Mouse (Mus musculus) embryonic facial prominence, embryonic 15.5 days (tissue): ENCODE results near the gene Olfr869. TPM values are rescaled to one million over a fixed set of nuclear protein-coding genes. Genes with fewer than 3 reads are reported as not detected.

Source experiments
- ATAC-seq: fragments of 200-750 bp; cut with Nextera tagmentation; 2 replicates; pipeline ENCODE4 v1.8.0; 2017; ENCODE audit warnings: low read depth, moderate TSS enrichment; ENCODE audit not compliant: insufficient number of reproducible peaks, low FRiP score, low TSS enrichment
- H3K27ac ChIP-seq: fragments of 300-500 bp; sonication (generic); replicated peaks from 2 replicates; pipeline ENCODE4 v1.5.1; 2015; ENCODE audit warnings: mild to moderate bottlenecking, inconsistent platforms
- H3K27me3 ChIP-seq: fragments of 300-500 bp; sonication (generic); 2 replicates; pipeline ENCODE4 v1.6.1; 2015; ENCODE audit warnings: inconsistent platforms
- H3K36me3 ChIP-seq: fragments of 300-500 bp; sonication (generic); 2 replicates; pipeline ENCODE4 v1.6.1; 2015; ENCODE audit warnings: mild to moderate bottlenecking, inconsistent platforms
- H3K4me1 ChIP-seq: fragments of 300-500 bp; sonication (generic); 2 replicates; pipeline ENCODE4 v1.6.1; 2015; ENCODE audit warnings: inconsistent platforms
- H3K4me2 ChIP-seq: fragments of 300-500 bp; sonication (generic); replicated peaks from 2 replicates; pipeline ENCODE4 v1.6.1; 2015; ENCODE audit warnings: mild to moderate bottlenecking, inconsistent platforms
- H3K4me3 ChIP-seq: fragments of 300-500 bp; sonication (generic); replicated peaks from 2 replicates; pipeline ENCODE4 v1.5.1; 2015; ENCODE audit warnings: mild to moderate bottlenecking, inconsistent platforms
- H3K9ac ChIP-seq: fragments of 300-500 bp; sonication (generic); 2 replicates; pipeline ENCODE4 v1.6.1; 2015; ENCODE audit warnings: inconsistent platforms
- H3K9me3 ChIP-seq: fragments of 300-500 bp; sonication (generic); replicated peaks from 2 replicates; pipeline ENCODE4 v1.6.1; 2016; ENCODE audit warnings: inconsistent platforms
- WGBS: fragments of 180-500 bp; shearing (Covaris S2); methylation state at CpG from one replicate; pipeline ENCODE4 v1.1.7; 2015; 5-methylcytosine and 5-hydroxymethylcytosine counted together
- polyA plus RNA-seq: library from polyadenylated mRNA; unstranded; fragments of >200 nt; fragmentation: Nextera tagmentation; extraction: Ambion mirVana; gene quantifications from 2 replicates; pipeline ENCODE4 v1.2.1, GENCODE M21; 2015

Olfr869 gene
- polyA plus RNA-seq = not detected in 2 replicates

DNA sequence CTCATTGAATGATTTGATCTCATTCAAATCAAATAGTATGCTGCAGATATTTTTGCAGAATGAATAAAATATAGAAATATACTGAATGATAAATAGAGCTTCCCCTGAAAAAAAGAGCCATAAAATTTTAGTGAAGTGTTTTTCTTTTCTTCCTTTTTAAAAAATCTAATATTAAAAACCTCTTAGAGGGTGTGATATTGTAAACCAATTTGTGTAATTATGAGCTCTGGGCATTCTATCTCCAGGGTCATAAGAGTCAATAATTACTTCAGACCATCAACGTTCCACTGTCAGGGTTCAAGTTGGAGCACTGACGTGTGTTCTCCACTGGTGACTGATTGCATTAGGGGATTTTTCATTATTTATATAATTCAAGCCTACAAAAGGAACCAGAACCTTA is at the start of gene Olfr869:
TSS of gene Olfr869 (plus strand) at position 301 of the 400 bp plus-strand sequence.
- H3K27me3 ChIP-seq = no peaks in the 10 kb centered on the region
- H3K4me2 ChIP-seq = no peak within 1 kb of the TSS
- H3K36me3 ChIP-seq = no peaks in the 10 kb centered on the region
- no peaks in the 10 kb centered on the region for H3K4me1 ChIP-seq
- no peak within 1 kb of the TSS for H3K4me3 ChIP-seq
- no peak within 1 kb of the TSS for H3K9ac ChIP-seq
- 78% methylated on average over 2 of the region's 2 CpGs for WGBS
- no peak for ATAC-seq
- H3K9me3 ChIP-seq = no peaks in the 10 kb centered on the region
- no peak within 1 kb of the TSS for H3K27ac ChIP-seq

DNA sequence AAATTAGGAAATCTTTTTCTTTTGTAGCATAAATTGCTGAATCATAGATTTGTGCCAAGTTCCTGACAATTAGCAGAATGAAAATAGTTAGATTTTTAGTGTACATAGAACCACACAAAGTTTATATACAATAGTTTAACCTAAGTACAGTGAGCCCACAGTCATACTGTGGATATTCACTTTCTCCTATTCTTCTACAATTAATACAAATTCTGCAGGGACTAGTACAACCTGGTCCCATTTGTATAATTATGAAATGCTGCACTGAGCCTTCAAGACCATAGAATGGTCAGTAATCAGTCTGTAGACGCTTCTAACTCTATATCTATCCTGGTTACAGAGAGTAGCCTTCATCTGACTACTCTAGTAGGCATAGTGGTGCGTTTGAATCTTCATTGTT is 30.5 kb upstream of the Olfr869 start, which contains the start of gene Olfr868:
TSS of gene Olfr868 (plus strand) at position 301 of the 400 bp plus-strand sequence.
- H3K4me3 ChIP-seq = no peak within 1 kb of the TSS
- H3K36me3 ChIP-seq = no peaks in the 10 kb centered on the region
- no peak within 1 kb of the TSS for H3K27ac ChIP-seq
- no peaks in the 10 kb centered on the region for H3K9me3 ChIP-seq
- H3K27me3 ChIP-seq = no peaks in the 10 kb centered on the region
- ATAC-seq = no peak
- 40% methylated on average over 2 of the region's 2 CpGs for WGBS
- no peaks in the 10 kb centered on the region for H3K4me1 ChIP-seq
- H3K9ac ChIP-seq = no peak within 1 kb of the TSS
- no peak within 1 kb of the TSS for H3K4me2 ChIP-seq

DNA sequence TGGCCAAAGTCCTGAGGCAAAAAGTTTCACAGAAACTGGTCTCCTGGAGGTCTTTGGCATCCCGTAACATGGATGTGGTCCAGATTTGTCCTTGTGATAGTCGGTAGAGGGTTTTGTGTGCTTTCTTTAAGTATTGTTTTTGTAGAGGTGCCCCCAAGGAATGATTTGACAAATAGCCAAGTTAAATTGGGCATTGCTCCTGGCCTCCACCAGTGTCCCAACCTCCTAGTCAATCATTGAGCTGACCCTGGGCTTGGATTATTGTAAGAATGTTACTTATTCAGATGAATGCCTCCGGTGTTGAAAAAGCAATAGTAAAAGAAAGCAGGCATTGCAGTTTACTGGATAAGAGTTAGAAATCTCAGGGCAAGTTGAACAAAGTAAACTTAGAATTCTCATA is 20.9 kb downstream of the Olfr869 start:
- Histone ChIP-seq H3K27me3 (no peaks in the 10 kb centered on the region), H3K36me3 (no peaks in the 10 kb centered on the region), H3K9me3 (no peaks in the 10 kb centered on the region), H3K4me2 (no peak overlapping the region), H3K4me3 (no peak overlapping the region), H3K27ac (no peak overlapping the region), H3K4me1 (no peaks in the 10 kb centered on the region), H3K9ac (no peak overlapping the region)
- whole genome bisulfite sequencing = 88% methylated on average over 3 of the region's 3 CpGs
- ATAC-seq = no peak

DNA sequence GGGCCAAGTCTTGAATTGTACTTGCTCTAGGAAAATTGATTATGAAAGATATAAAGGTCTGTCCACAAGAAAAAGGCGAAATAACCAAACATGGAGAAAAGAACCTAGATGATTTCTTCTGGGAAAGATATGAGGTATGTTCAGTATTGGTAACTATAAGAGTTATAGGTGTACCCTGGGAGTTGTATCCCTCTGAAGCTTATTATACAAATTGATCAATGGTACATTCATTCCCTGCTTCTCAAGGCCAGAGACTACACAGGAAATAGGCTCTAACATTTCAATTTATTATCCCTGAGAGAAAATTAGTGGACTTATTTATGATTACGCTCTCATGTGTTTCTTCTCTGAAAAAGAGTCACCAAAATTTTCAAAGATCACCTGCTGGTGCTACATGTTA is 45.1 kb downstream of the Olfr869 start, which contains the start of gene Olfr870:
TSS of gene Olfr870 (minus strand) at position 101 of the 400 bp plus-strand sequence.
- no peak within 1 kb of the TSS for H3K4me2 ChIP-seq
- H3K9ac ChIP-seq = no peak within 1 kb of the TSS
- ATAC-seq = no peak
- H3K27ac ChIP-seq = no peak within 1 kb of the TSS
- H3K4me1 ChIP-seq = no peaks in the 10 kb centered on the region
- H3K9me3 ChIP-seq = no peaks in the 10 kb centered on the region
- no peaks in the 10 kb centered on the region for H3K27me3 ChIP-seq
- no peaks in the 10 kb centered on the region for H3K36me3 ChIP-seq
- 76% methylated on average over 2 of the region's 2 CpGs for WGBS
- H3K4me3 ChIP-seq = no peak within 1 kb of the TSS

DNA sequence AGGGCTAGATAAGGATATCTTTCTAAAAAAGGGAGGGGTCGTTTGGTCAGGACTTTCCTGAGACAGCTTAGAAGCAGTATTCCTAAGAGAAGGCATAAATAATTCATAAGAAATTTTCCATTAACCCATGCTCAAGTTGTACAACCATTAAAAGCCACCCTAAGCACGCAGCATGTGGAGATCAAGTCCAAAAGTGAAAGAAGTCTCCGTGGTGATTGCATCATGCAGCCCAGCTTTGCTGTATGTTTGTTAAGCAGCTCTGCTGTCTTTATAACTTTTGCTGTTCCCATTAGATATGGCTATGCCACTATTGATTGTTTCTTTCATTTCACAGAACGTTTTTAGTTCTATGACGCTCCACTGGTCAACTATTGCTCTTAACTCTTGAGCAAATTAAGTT is 50.7 kb downstream of the Olfr869 start:
- Histone ChIP-seq H3K4me3 (no peak overlapping the region), H3K4me2 (no peak overlapping the region), H3K9me3 (no peaks in the 10 kb centered on the region; the same call in 1 of the 2 replicates), H3K9ac (no peak overlapping the region), H3K27ac (no peak overlapping the region), H3K27me3 (no peaks in the 10 kb centered on the region), H3K36me3 (no peaks in the 10 kb centered on the region), H3K4me1 (no peaks in the 10 kb centered on the region)
- ATAC-seq = no peak
- 66% methylated on average over 5 of the region's 5 CpGs for WGBS

Other genes with a start within 250 kb of the Olfr869 start
- not detected in 2 replicates for gene Olfr862, start 241.0 kb upstream of the Olfr869 start, polyA plus RNA-seq
- gene Olfr77, start 212.1 kb upstream of the Olfr869 start, polyA plus RNA-seq = 0.28 and 0.29 TPM in 2 replicates
- gene Olfr866, start 101.0 kb upstream of the Olfr869 start, polyA plus RNA-seq = not detected in 2 replicates
- gene Olfr867, start 71.4 kb upstream of the Olfr869 start, polyA plus RNA-seq = 0.20 TPM in 1 of 2 replicates, not detected in the other
- not detected in 2 replicates for gene Olfr868, start 30.4 kb upstream of the Olfr869 start, polyA plus RNA-seq
- gene Olfr870, start 45.0 kb downstream of the Olfr869 start, polyA plus RNA-seq = 0.04 TPM in 1 of 2 replicates, not detected in the other
- gene Olfr871, start 83.2 kb downstream of the Olfr869 start, polyA plus RNA-seq = not detected in 2 replicates
- gene Olfr872, start 108.1 kb downstream of the Olfr869 start, polyA plus RNA-seq = not detected in 2 replicates
- gene Olfr39, start 153.3 kb downstream of the Olfr869 start, polyA plus RNA-seq = 0.19 TPM in 1 of 2 replicates, not detected in the other
- gene Olfr873, start 169.5 kb downstream of the Olfr869 start, polyA plus RNA-seq = 0.11 and 0.12 TPM in 2 replicates
- gene Olfr18, start 207.1 kb downstream of the Olfr869 start, polyA plus RNA-seq = not detected in 2 replicates